Mouse (Mus musculus) kidney, postnatal 14 days (tissue): ENCODE data around the gene Gnat3.

Experiments
- DNase-seq: peaks from one replicate; pipeline ENCODE4 v3.0.0; 2022; ENCODE audit warnings: mixed read lengths

Gene Gnat3

GRCm38 (mm10) chr5:18007067-18007466 is 44.7 kb downstream of the Gnat3 start:
- DNase-seq, result no peak

GRCm38 (mm10) chr5:18010301-18010700 is 48.0 kb downstream of the Gnat3 start:
- DNase-seq, result no peak

- no peak for DNase-seq
Measured at GRCm38 (mm10) chr5:18013196-18013595, 50.8 kb downstream of the Gnat3 start.

- DNase-seq, result no peak
Measured at GRCm38 (mm10) chr5:18014209-18014829, 52.0 kb downstream of the Gnat3 start.

- no peak for DNase-seq
Measured at GRCm38 (mm10) chr5:18023347-18023746, 61.0 kb downstream of the Gnat3 start.

GRCm38 (mm10) chr5:18027531-18027930 is 65.2 kb downstream of the Gnat3 start:
- no peak for DNase-seq

GRCm38 (mm10) chr5:18035848-18036638 is 73.7 kb downstream of the Gnat3 start:
- DNase-seq, result no peak

GRCm38 (mm10) chr5:18043022-18043421 is 80.7 kb downstream of the Gnat3 start:
- DNase-seq, result peak; percentile 69

GRCm38 (mm10) chr5:18048841-18049240 is 86.5 kb downstream of the Gnat3 start:
- no peak for DNase-seq

- DNase-seq, result no peak
Measured at GRCm38 (mm10) chr5:18055323-18055722, 93.0 kb downstream of the Gnat3 start.
